Mouse (Mus musculus) heart, embryonic 15.5 days (tissue): Measurements from ENCODE around the gene Shcbp1l. TPM values are rescaled to one million over a fixed set of nuclear protein-coding genes. Genes with fewer than 3 reads are reported as not detected.

Experiments
- ATAC-seq: fragments of 200-750 bp; cut with Nextera tagmentation; replicated peaks from 2 replicates; pipeline ENCODE4 v1.8.0; 2017; ENCODE audit warnings: low read depth, moderate TSS enrichment; ENCODE audit not compliant: insufficient number of reproducible peaks, insufficient read depth, low FRiP score
- H3K27ac ChIP-seq: fragments of 300-500 bp; sonication (generic); 2 replicates; pipeline ENCODE4 v1.5.1; 2015; ENCODE audit warnings: mild to moderate bottlenecking, inconsistent platforms
- H3K27me3 ChIP-seq: fragments of 300-500 bp; sonication (generic); 2 replicates; pipeline ENCODE4 v1.6.1; 2015; ENCODE audit warnings: inconsistent platforms
- H3K36me3 ChIP-seq: fragments of 300-500 bp; sonication (generic); 2 replicates; pipeline ENCODE4 v1.6.1; 2015; ENCODE audit warnings: mild to moderate bottlenecking, inconsistent platforms
- H3K4me1 ChIP-seq: fragments of 300-500 bp; sonication (generic); replicated peaks from 2 replicates; pipeline ENCODE4 v1.6.1; 2015; ENCODE audit warnings: inconsistent platforms
- H3K4me2 ChIP-seq: fragments of 300-500 bp; sonication (generic); 2 replicates; pipeline ENCODE4 v1.6.1; 2015; ENCODE audit warnings: inconsistent platforms, mild to moderate bottlenecking, moderate library complexity
- H3K4me3 ChIP-seq: fragments of 300-500 bp; sonication (generic); 2 replicates; pipeline ENCODE4 v1.5.1; 2015; ENCODE audit warnings: mild to moderate bottlenecking, inconsistent platforms
- H3K9ac ChIP-seq: fragments of 300-500 bp; sonication (generic); 2 replicates; pipeline ENCODE4 v1.6.1; 2015; ENCODE audit warnings: mild to moderate bottlenecking, inconsistent platforms
- H3K9me3 ChIP-seq: fragments of 300-500 bp; sonication (generic); replicated peaks from 2 replicates; pipeline ENCODE4 v1.6.1; 2016; ENCODE audit warnings: inconsistent platforms
- WGBS: fragments of 180-500 bp; shearing (Covaris S2); methylation state at CpG from one replicate; pipeline ENCODE4 v1.1.7; 2015; ENCODE audit warnings: mixed read lengths; 5-methylcytosine and 5-hydroxymethylcytosine counted together
- polyA plus RNA-seq: library from polyadenylated mRNA; unstranded; fragments of >200 nt; fragmentation: Nextera tagmentation; extraction: Ambion mirVana; gene quantifications from 2 replicates; pipeline ENCODE4 v1.2.1, GENCODE M21; 2015

Gene Shcbp1l
- polyA plus RNA-seq, 1 experiment from 2014 or later, result not detected

GRCm38 (mm10) chr1:153431158-153431557, 6.2 kb downstream of the Shcbp1l start:
- 35% methylated on average over 7 of the region's 7 CpGs for WGBS
- no peaks in the 10 kb centered on the region for H3K9me3 ChIP-seq
- ATAC-seq, result no peak
- H3K27ac ChIP-seq, result no peak overlapping the region
- H3K4me3 ChIP-seq, result no peak overlapping the region
- no peaks in the 10 kb centered on the region for H3K4me1 ChIP-seq
- no peak overlapping the region for H3K9ac ChIP-seq
- H3K4me2 ChIP-seq, result no peak overlapping the region
- H3K27me3 ChIP-seq, result no peaks in the 10 kb centered on the region
- H3K36me3 ChIP-seq, result no peaks in the 10 kb centered on the region

DNA sequence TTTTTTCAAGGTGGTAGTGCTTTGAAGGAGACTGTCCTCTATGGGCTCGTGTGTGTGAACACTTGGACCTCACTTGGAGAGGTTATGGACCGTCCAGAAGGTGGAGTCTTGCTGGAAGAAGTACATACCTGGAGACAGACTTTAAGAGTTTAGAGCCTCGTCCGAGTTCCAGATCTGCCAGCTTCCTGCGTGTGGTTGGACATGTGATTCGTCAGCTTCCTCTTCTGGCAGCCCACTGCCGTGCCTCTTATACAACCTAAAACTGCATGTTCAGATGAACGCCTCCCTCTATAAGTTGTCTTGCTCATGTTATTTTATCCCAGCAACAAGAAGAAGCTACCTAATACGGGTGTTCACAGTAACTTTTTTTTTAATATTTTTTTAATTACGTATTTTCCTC, 6.7 kb downstream of the Shcbp1l start:
- 77% methylated on average over 10 of the region's 10 CpGs for WGBS

DNA sequence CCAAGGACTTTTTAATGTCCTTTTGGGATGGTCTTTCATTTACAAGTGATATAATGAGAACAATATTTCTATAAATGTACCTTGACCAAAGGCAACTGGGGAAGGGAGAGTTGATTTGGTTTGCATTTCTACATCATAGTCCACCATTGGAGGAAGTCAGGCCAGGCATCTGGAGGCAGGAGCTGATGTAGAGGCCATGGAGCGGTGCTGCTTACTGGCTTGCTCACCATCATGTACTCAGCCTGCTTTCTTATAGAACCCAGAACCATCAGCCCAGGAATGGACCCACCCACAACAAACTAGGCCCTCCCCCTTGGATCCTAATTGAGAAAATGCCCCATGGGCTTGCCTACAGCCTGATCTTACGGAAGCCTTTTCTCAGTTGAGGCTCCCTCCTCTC, 7.4 kb downstream of the Shcbp1l start:
- Histone ChIP-seq H3K9me3 (no peaks in the 10 kb centered on the region), H3K27ac (no peak overlapping the region), H3K4me3 (no peak overlapping the region), H3K4me1 (no peaks in the 10 kb centered on the region), H3K36me3 (no peaks in the 10 kb centered on the region), H3K4me2 (no peak overlapping the region), H3K27me3 (no peaks in the 10 kb centered on the region), H3K9ac (no peak overlapping the region)
- ATAC-seq, result no peak
- 93% methylated on average over 2 of the region's 2 CpGs for WGBS

More for the DNA sequence above, 6.7 kb downstream of the Shcbp1l start:
- Histone ChIP-seq H3K27ac (no peak overlapping the region), H3K4me1 (no peaks in the 10 kb centered on the region), H3K9me3 (no peaks in the 10 kb centered on the region), H3K27me3 (no peaks in the 10 kb centered on the region), H3K4me2 (no peak overlapping the region), H3K4me3 (no peak overlapping the region), H3K36me3 (no peaks in the 10 kb centered on the region), H3K9ac (no peak overlapping the region)
- no peak for ATAC-seq

- H3K27me3 ChIP-seq, result no peaks in the 10 kb centered on the region
- no peak for ATAC-seq
- no peak overlapping the region for H3K4me3 ChIP-seq
- no peaks in the 10 kb centered on the region for H3K4me1 ChIP-seq
- 74% methylated on average over 5 of the region's 5 CpGs for WGBS
- H3K4me2 ChIP-seq, result no peak overlapping the region
- H3K9ac ChIP-seq, result no peak overlapping the region
- no peaks in the 10 kb centered on the region for H3K36me3 ChIP-seq
- H3K9me3 ChIP-seq, result no peaks in the 10 kb centered on the region
- no peak overlapping the region for H3K27ac ChIP-seq
These were observed 9.1 kb downstream of the Shcbp1l start for GRCm38 (mm10) chr1:153433851-153434589.

GRCm38 (mm10) chr1:153437536-153437935, 12.6 kb downstream of the Shcbp1l start:
- Histone ChIP-seq H3K27me3 (no peaks in the 10 kb centered on the region), H3K9ac (no peak overlapping the region), H3K4me1 (no peaks in the 10 kb centered on the region), H3K4me3 (no peak overlapping the region), H3K36me3 (no peaks in the 10 kb centered on the region), H3K27ac (no peak overlapping the region), H3K4me2 (no peak overlapping the region), H3K9me3 (no peaks in the 10 kb centered on the region)
- no peak for ATAC-seq
- 81% methylated on average over 11 of the region's 11 CpGs for WGBS

DNA sequence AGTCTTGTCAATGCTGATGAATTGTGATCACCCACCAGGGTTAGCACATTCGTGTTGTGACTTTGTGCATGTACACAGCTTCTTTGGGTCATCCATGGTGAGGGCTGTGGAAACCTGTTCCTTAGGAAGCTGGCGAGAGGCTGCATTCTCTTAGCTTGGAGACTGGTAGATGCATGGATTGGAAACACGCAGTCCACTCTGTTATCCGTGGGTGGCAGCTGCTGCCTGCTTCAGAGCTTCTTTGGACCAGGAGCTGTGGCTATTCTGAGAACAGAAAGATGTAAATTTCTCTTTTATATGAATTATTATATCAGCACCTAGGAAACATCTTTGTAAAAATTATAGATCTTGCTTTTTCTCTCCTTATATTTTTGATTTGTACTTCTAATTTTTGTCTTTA, 15.8 kb downstream of the Shcbp1l start:
- no peak for ATAC-seq
- no peaks in the 10 kb centered on the region for H3K27me3 ChIP-seq
- H3K9ac ChIP-seq, result no peak overlapping the region
- H3K27ac ChIP-seq, result no peak overlapping the region
- H3K9me3 ChIP-seq, result no peaks in the 10 kb centered on the region
- H3K4me2 ChIP-seq, result no peak overlapping the region
- H3K4me3 ChIP-seq, result no peak overlapping the region
- no peaks in the 10 kb centered on the region for H3K36me3 ChIP-seq
- no peaks in the 10 kb centered on the region for H3K4me1 ChIP-seq
- WGBS, result 84% methylated on average over 4 of the region's 4 CpGs

DNA sequence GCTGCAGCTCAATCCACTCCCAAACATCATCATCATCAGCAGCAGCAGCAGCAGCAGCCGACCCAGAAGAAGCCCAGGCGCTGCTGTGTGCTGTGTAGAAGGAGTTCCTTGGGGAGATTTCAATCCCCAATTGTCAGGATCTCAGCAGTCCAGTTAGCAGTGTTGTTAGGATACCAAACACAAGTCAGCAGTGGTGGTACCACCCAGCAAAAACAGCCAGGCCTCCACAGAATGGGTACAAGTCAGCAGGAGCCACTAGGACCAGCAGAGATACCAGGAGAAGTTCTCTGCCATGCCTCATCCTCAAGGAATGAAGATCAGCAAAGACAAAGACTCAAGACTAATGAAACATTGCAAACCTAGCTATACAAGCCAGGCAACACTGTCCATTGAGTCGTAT, 16.7 kb downstream of the Shcbp1l start:
- 81% methylated on average over 3 of the region's 3 CpGs for WGBS
- Histone ChIP-seq H3K27me3 (no peaks in the 10 kb centered on the region), H3K4me1 (no peaks in the 10 kb centered on the region), H3K9me3 (no peaks in the 10 kb centered on the region), H3K27ac (no peak overlapping the region), H3K4me3 (no peak overlapping the region), H3K4me2 (no peak overlapping the region), H3K9ac (no peak overlapping the region), H3K36me3 (peaks cover 3% of the 10 kb centered on the region; the same call in 1 of the 2 replicates)
- ATAC-seq, result no peak

GRCm38 (mm10) chr1:153443019-153443418, 18.1 kb downstream of the Shcbp1l start:
- ATAC-seq, result no peak
- H3K9ac ChIP-seq, result no peak overlapping the region
- no peaks in the 10 kb centered on the region for H3K4me1 ChIP-seq
- no peak overlapping the region for H3K4me2 ChIP-seq
- H3K27me3 ChIP-seq, result no peaks in the 10 kb centered on the region
- no peaks in the 10 kb centered on the region for H3K9me3 ChIP-seq
- WGBS, result 72% methylated on average over 1 of the region's 1 CpGs
- H3K4me3 ChIP-seq, result no peak overlapping the region
- H3K36me3 ChIP-seq, result peaks cover 4% of the 10 kb centered on the region; the same call in 1 of the 2 replicates
- H3K27ac ChIP-seq, result no peak overlapping the region

- H3K36me3 ChIP-seq, result peaks cover 4% of the 10 kb centered on the region; the same call in 1 of the 2 replicates
- H3K9ac ChIP-seq, result no peak overlapping the region
- no peak overlapping the region for H3K27ac ChIP-seq
- H3K4me2 ChIP-seq, result no peak overlapping the region
- H3K27me3 ChIP-seq, result no peaks in the 10 kb centered on the region
- WGBS, result 76% methylated on average over 4 of the region's 4 CpGs
- no peaks in the 10 kb centered on the region for H3K9me3 ChIP-seq
- no peaks in the 10 kb centered on the region for H3K4me1 ChIP-seq
- H3K4me3 ChIP-seq, result no peak overlapping the region
- no peak for ATAC-seq
These were observed 18.7 kb downstream of the Shcbp1l start for GRCm38 (mm10) chr1:153443632-153444031.

GRCm38 (mm10) chr1:153446120-153446831, 21.3 kb downstream of the Shcbp1l start:
- WGBS, result 95% methylated on average over 20 of the region's 20 CpGs
- H3K36me3 ChIP-seq, result peaks cover 4% of the 10 kb centered on the region; the same call in 1 of the 2 replicates

DNA sequence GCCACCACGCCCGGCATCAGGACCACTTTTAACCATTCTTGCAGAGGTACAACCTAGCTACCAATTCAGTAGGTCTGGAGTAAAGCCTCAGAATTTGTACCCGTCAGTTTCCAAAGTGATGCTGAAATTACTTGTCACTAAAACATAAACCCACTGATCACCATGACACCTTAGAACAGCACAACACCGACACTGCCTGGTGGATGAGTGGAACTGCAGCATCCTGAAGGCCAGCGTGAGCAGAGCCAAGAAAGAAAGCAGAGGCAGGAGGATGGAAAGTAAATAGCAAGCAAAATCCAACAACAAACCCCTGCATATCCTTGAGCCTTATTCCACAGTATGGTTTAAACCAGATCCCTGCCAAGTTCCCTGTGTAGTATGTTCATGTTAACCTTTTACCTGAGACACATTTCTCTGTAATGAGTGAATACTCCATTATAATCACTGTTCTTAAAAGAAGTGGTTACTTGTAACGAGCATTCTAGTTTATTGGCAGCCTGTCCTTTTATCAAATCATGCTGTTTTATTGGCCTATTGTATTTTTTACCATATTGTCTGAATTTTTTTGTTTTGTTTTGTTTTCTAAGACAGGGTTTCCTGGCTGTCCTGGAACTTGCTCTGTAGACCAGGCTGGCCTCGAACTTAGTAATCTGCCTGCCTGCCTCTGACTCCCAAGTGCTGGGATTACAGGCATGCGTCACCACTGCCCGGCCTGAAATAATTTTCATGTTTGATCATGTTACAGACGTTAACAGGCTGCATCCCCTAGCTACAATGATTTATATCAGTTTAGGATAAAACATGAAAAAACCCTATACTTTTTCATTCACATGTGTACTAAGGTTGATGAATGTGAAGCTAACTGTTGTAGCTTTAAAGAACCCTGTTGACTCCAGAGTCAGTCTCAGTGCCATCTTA, 26.5 kb downstream of the Shcbp1l start:
- no peak overlapping the region for H3K27ac ChIP-seq
- no peaks in the 10 kb centered on the region for H3K27me3 ChIP-seq
- no peaks in the 10 kb centered on the region for H3K9me3 ChIP-seq
- ATAC-seq, result no peak
- peaks cover 18% of the 10 kb centered on the region for H3K36me3 ChIP-seq
- H3K4me1 ChIP-seq, result no peaks in the 10 kb centered on the region
- H3K4me2 ChIP-seq, result no peak overlapping the region
- H3K9ac ChIP-seq, result no peak overlapping the region
- WGBS, result 73% methylated on average over 10 of the region's 10 CpGs
- H3K4me3 ChIP-seq, result no peak overlapping the region

More at GRCm38 (mm10) chr1:153446120-153446831, 21.3 kb downstream of the Shcbp1l start:
- H3K27me3 ChIP-seq, result no peaks in the 10 kb centered on the region
- no peak for ATAC-seq
- no peaks in the 10 kb centered on the region for H3K9me3 ChIP-seq
- H3K9ac ChIP-seq, result no peak overlapping the region
- H3K4me1 ChIP-seq, result no peaks in the 10 kb centered on the region
- no peak overlapping the region for H3K4me2 ChIP-seq
- H3K27ac ChIP-seq, result no peak overlapping the region
- H3K4me3 ChIP-seq, result no peak overlapping the region
